ENCODE assay signal across 10 mouse cellular contexts in genomic region chr11:85695614-85696263, GRCm38 (mm10).
A peak's percentile ranks its signal among the peaks of the same experiment; 100 is the strongest.
DNase-seq lines count a peak whose midpoint lies in the region; ATAC-seq and TF ChIP-seq lines count a peak whose summit lies in the region.
"Had no signal": no experiment of that assay in that cellular context is flagged by ENCODE, and none has a peak within 500 bp of the region (broad histone marks: within the 10 kb centered on the region; RNA-seq: fewer than 3 reads in every experiment).

No protein-coding gene starts in this region.

- intact Hi-C loops in heart, postnatal 10 days (cut with DNase I), result no loop called here
- intact Hi-C loops in left cerebral cortex, adult 2 months (cut with DNase I), result no loop called here

- no peak for DNase-seq in heart, postnatal 10 days
- DNase-seq in fibroblast of lung, adult 2 months (ENCODE audit: low read depth), result peak; percentile 59
- peak; percentile 65 to 70 for DNase-seq in kidney, postnatal 36 days
- DNase-seq in lung, postnatal 10 days, result peak; percentile 27
- DNase-seq in thymus, adult 18-20 months, result no peak
- no peak for DNase-seq in left cerebral cortex, adult 2 months (ENCODE audit: extremely low spot score in 1 of 2, low spot score in 2 of 2)
- DNase-seq: cerebellum, postnatal 36 days had no signal

- no peaks in the 10 kb centered on the region for H3K36me3 ChIP-seq in heart, embryonic 14.5 days (ENCODE audit: control insufficient read depth, insufficient read depth, low read length)
- H3K36me3 ChIP-seq: hindbrain, embryonic 15.5 days had no signal

- no peak overlapping the region for H3K4me3 ChIP-seq in heart, embryonic 14.5 days (ENCODE audit: control insufficient read depth in 1 of 2, insufficient read depth in 1 of 2, low read depth in 1 of 2, low read length in 2 of 2)
- no peak overlapping the region for H3K4me3 ChIP-seq in left cerebral cortex, adult 2 months
- H3K4me3 ChIP-seq: hindbrain, embryonic 15.5 days had no signal

- 44% methylated on average over 16 of the region's 16 CpGs for WGBS in heart, embryonic 14.5 days

- no peaks in the 10 kb centered on the region for H3K9me3 ChIP-seq in heart, embryonic 14.5 days (ENCODE audit: control insufficient read depth, low read length)
- H3K9me3 ChIP-seq: hindbrain, embryonic 15.5 days had no signal

- no peak overlapping the region for H3K9ac ChIP-seq in heart, embryonic 14.5 days (ENCODE audit: low read length)
- H3K9ac ChIP-seq: hindbrain, embryonic 15.5 days had no signal

- peaks cover 14 to 15% of the 10 kb centered on the region in 2 experiments for H3K4me1 ChIP-seq in heart, embryonic 14.5 days (ENCODE audit: control insufficient read depth in 2 of 2, insufficient read depth in 2 of 2, low read length in 2 of 2)

- no peak for TF ChIP-seq CTCF in left cerebral cortex, adult 2 months (IDR thresholded peaks at IDR 0.05)

- peak overlapping the region; percentile 41 for H3K4me2 ChIP-seq in heart, embryonic 14.5 days (ENCODE audit: low read length)
- H3K4me2 ChIP-seq: hindbrain, embryonic 15.5 days had no signal

- 0 out of 2 replicates have a peak, but pooled peaks cover 3% of the 10 kb centered on the region for H3K27me3 ChIP-seq in heart, embryonic 14.5 days (ENCODE audit: control insufficient read depth, insufficient read depth, low read length)

- ATAC-seq in heart, embryonic 14.5 days (ENCODE audit: insufficient number of reproducible peaks, insufficient read depth, low FRiP score, low read depth), result no peak
- ATAC-seq in inflammation-experienced regulatory T-cells, adult 6 months, result no peak

- no peak overlapping the region for H3K27ac ChIP-seq in heart, embryonic 14.5 days (replicated peaks in 1 of 2; ENCODE audit: control insufficient read depth in 1 of 2, insufficient read depth in 1 of 2, low read depth in 2 of 2, low read length in 2 of 2)
- H3K27ac ChIP-seq in left cerebral cortex, adult 2 months, result no peak overlapping the region
- H3K27ac ChIP-seq: hindbrain, embryonic 15.5 days had no signal

Comparison
In these comparisons a context has a peak if more than half of its experiments do, and no peak if none do; other contexts are left out.
1. DNase-seq: peak in fibroblast of lung, adult 2 months (single experiment), kidney, postnatal 36 days (2 of 2) and lung, postnatal 10 days (single experiment); none in heart, postnatal 10 days (0 of 2), thymus, adult 18-20 months (0 of 2) and left cerebral cortex, adult 2 months (0 of 2).